ENCODE assay signal across 8 mouse cellular contexts in the genomic region with DNA sequence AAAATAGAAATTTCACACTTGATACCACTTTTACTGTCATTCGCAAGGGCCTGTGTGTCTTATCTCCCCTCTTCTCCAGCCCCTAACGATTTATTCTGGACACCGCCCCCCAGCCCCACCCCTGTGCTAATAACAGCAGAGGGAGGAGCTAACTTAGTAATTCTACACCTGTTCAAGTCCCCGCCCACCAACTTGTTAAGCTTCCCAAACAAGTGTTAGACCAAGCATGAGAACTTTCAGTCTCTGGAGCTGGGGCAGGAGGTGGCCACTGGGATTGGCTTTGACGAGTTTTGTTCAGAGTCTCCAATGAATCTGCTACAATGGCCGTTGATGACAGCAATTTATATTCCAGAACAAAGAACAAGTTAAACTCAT.
DNase-seq lines count a peak whose midpoint lies in the region; ATAC-seq and TF ChIP-seq lines count a peak whose summit lies in the region.

No protein-coding gene starts in this region.

- no peaks in the 10 kb centered on the region for H3K9me3 ChIP-seq in neural tube, embryonic 15.5 days (replicated peaks)

- DNase-seq in cerebellum, adult 18-20 months = peak; percentile 10 to 11
- no peak for DNase-seq in cerebellum, postnatal 36 days
- DNase-seq in embryo, embryonic 11 days = peak; percentile 87
- DNase-seq in heart, adult 8-10 months (ENCODE audit: low spot score) = peak; percentile 81
- peak; percentile 71 for DNase-seq in kidney, adult 11 months
- peak; percentile 54 for DNase-seq in lung, adult 2 months
- no peak for DNase-seq in left cerebral cortex, postnatal 14 days (ENCODE audit: low spot score in 2 of 2)

- H3K4me3 ChIP-seq in lung, adult 2 months (replicated peaks; ENCODE audit: extremely low read depth, low read depth, low read length) = peak overlapping the region; percentile 74
- peak overlapping the region; percentile 40 for H3K4me3 ChIP-seq in neural tube, embryonic 15.5 days (replicated peaks)

- peaks cover 4% of the 10 kb centered on the region; the same call in 1 of the 2 replicates for H3K4me1 ChIP-seq in lung, adult 2 months (ENCODE audit: control insufficient read depth, insufficient read depth, low read length)
- H3K4me1 ChIP-seq in neural tube, embryonic 15.5 days = peaks cover 12% of the 10 kb centered on the region

- no peaks in the 10 kb centered on the region for H3K36me3 ChIP-seq in neural tube, embryonic 15.5 days

- WGBS in lung, adult 2 months = 3% methylated on average over 6 of the region's 6 CpGs
- WGBS in neural tube, embryonic 15.5 days = 1% methylated on average over 6 of the region's 6 CpGs

- no peak; the same call in 1 of the 2 replicates for TF ChIP-seq POLR2A in lung, adult 2 months (IDR thresholded peaks at IDR 0.05; ENCODE audit: borderline replicate concordance, extremely low read depth, low read depth, low read length)

- peak overlapping the region; percentile 42; the same call in 1 of the 2 replicates for H3K9ac ChIP-seq in neural tube, embryonic 15.5 days (replicated peaks)

- no peak; the same call in 1 of the 2 replicates for ATAC-seq in neural tube, embryonic 15.5 days (ENCODE audit: low FRiP score)

- H3K4me2 ChIP-seq in neural tube, embryonic 15.5 days = peak overlapping the region; percentile 78

- H3K27ac ChIP-seq in neural tube, embryonic 15.5 days (replicated peaks) = peak overlapping the region; percentile 10; the same call in 1 of the 2 replicates

- intact Hi-C loops in left cerebral cortex, postnatal 14 days (cut with DNase I) = no loop called here

- no peaks in the 10 kb centered on the region for H3K27me3 ChIP-seq in neural tube, embryonic 15.5 days (replicated peaks)

- no peak for TF ChIP-seq CTCF in lung, adult 2 months (IDR thresholded peaks at IDR 0.05; ENCODE audit: insufficient read depth, low read length)

Comparison
In these comparisons a context has a peak if more than half of its experiments do, and no peak if none do; other contexts are left out.
1. DNase-seq: peak in cerebellum, adult 18-20 months (2 of 2), embryo, embryonic 11 days (single experiment), heart, adult 8-10 months (single experiment), kidney, adult 11 months (single experiment) and lung, adult 2 months (single experiment); none in cerebellum, postnatal 36 days (0 of 2) and left cerebral cortex, postnatal 14 days (0 of 2).